Mouse (Mus musculus) retina, embryonic 14.5 days (tissue): ENCODE measurements at regions not wholly inside any gene's neighbourhood (a gene's known extent, or its start where the extent isn't known, plus 50 kb on each side); places are given as distances from the start of the nearest gene placed in this dataset.
"Not testable (repeated sequence)": the region's sequence is repeated elsewhere in the genome, so short reads cannot be mapped to it uniquely, and the experiment has no call there.

Experiments used
- DNase-seq: peaks from one replicate; pipeline ENCODE4 v3.0.0-alpha.2; 2015; ENCODE audit warnings: low spot score

GRCm38 (mm10) chr3:126011269-126011668 lies 72.8 kb upstream of the Ugt8a start:
- DNase-seq, result peak; percentile 53

GRCm38 (mm10) chr3:126016166-126016565 lies 77.7 kb upstream of the Ugt8a start:
- DNase-seq, result no peak

GRCm38 (mm10) chr3:126044327-126044726 lies 105.9 kb upstream of the Ugt8a start:
- peak; percentile 5 for DNase-seq

DNA sequence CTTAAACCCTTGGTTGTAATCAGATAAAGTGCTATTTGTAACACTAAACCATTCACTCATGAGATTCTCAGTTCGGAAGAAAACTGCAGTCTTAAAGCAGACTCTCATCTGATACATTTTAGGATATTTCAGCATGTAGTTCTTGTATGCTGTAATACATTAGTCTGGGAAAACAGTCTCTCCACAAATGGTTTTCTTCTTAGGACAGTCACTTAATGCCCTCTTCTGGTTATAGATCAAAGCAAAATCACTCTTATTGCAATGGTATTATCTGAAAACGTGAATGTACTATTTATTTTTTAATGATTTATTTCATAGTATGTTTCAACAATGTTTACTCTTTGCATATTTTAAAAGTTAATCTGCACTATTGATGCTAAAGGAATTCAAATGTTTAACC lies 106.4 kb upstream of the Ugt8a start:
- no peak for DNase-seq

DNA sequence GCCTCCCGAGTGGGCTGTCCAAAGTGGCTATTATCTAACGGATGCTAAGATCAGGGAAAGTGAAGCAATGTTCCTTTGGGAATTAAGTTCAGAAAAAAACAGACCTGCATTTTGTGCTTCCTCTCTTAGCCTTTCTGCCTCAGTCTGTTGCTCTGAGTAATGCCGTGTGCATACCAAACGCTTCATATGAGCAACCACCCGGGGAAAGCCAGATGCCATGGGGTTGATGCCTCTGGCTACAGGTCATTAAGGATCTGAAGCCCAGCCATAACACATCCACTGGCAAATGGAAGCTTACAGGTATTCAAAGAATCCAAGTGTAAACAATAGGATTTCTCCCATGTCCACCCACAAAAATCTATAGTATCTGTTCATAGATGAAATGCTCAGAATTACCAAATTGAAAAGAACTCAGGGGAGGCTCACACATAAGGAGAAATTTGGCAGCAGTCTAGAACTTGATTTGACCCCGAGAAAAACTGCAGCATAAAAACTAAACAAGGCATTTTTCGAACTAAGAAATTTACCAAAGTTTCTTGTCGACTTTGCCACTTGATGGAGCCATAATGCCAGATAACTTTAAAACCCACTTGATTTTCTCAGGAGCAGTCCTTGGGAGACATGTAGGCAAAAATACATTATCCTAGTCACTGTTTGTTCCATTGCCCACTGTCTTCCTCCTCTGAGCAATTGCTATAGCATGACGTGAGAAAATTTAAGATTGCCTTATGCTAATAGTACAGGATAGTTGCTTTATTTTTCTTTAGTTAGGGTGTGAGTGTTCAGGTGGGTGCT lies 107.8 kb upstream of the Ugt8a start:
- peak; percentile 10 for DNase-seq

GRCm38 (mm10) chr3:126058585-126058984 lies 120.2 kb upstream of the Ugt8a start:
- no peak for DNase-seq

DNA sequence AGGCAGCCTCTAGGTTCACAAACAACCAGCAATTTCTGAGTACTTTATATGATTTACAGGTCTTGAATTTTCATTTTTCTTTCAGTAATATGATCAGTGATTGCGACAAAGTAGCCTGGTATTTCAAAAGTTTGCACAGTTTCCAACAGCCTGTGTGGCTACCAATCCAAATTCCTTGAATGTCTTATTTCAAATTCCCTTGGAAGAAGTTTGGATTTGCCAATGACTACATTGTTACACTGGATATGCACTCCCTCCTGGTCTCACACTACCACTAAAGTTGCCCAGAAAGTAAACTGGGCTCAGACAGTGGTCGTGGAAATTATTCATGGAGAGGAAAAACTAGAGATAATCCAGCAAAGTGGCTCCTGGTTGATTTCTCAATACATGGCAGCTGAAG lies 166.7 kb upstream of the Ugt8a start:
- no peak for DNase-seq

DNA sequence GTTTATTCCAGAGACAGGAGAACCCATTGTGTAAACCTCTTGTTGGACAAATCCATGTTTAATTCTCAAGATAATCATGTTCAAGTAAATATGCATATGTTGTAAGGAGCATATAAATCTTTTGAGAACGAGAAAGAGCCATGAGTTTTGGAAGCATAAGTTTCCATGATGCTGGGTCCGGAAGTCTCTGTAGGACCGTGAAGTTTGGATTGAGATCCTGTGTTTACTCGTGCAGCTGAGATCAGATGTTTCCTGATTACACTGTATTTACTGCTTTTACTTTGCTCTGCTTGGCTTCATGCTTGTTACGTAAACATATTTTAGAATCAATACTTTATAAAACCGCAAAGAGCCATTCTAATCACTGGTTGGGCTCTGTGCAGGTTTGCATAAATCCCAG lies 171.0 kb upstream of the Ugt8a start:
- no peak for DNase-seq

- no peak for DNase-seq
Observed at GRCm38 (mm10) chr3:126117849-126118248, 179.4 kb upstream of the Ugt8a start.

DNA sequence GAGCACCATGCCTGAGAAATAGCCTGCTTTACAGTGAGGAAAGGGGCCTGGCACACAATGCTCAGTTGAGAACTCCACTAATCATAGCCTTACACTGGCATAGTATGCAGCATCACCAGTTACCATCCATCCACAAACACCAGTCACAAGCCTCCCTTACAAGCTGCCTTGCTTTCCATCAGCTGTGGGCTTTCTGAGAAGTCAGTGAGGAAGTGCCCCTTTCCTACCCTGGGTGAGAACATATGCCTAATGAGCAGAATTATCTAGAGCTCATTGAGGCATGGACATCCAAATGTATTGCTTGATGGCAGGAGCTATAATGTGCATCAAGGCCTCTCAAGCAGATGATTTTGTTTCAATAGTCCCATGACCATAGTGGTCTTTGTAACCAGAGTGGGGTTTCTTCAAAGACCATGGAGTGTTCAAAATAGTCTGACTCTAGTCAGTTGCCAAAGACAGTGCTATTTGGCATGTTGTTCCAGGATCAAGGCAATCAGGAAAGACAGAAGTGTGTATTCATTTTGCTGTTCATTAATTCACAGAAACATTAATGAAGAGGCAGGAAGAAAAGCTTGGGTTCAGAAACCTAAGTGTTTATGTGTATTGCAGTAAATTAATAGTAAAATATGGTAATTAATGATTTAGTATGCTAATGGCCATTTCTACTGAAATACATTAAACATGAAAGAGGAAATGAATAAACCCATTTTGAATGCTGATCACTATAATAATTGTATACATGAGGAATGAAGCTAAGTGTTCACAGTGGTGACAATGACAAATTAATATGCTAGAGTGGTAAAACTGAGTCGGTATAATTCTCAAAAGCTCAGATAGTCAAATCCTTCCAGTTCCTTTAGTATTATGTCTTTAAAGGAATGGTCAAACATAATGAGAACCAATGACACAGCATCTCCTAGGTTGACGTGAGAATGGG lies 184.2 kb upstream of the Ugt8a start:
- no peak for DNase-seq

DNA sequence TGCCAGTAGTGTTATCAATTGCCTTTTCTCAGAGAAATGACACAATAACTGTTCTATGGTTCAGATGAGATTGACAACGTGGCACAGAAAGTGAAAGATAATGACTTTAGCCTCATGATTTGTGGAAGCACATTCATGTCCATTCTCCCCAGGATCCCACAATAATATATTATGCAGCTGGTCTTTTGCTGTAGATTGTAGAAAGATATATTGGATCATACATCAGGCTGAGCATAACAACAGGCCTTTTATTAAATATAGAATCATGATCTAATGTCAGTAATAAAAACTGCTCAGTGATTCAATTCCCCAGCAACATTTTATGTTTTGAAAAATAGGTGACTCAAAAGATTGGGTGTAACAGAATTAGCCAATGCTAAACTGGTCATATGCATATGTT lies 196.9 kb upstream of the Arsj start:
- DNase-seq, result no peak

- DNase-seq, result no peak
Observed at GRCm38 (mm10) chr3:126209024-126209423, 154.5 kb upstream of the Arsj start.

DNA sequence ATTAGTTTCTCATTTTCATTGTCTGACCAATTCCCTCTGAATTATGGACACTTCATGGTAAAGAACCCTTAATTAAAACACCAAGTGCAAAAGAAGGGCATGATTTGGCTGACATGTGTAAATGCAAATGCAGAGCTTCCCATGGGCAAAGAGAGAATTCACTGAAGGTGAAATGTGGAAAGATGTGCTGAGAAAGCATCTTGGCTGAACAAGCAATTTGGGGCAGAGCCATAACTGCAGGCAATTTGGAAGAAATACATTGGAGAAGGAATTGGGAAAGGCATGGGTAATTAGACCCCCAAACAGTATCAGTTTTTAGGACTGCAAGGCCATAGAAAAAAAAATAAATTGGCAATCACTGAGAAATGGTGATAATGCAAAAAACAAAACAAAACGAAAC lies 153.3 kb upstream of the Arsj start:
- DNase-seq, result no peak

DNA sequence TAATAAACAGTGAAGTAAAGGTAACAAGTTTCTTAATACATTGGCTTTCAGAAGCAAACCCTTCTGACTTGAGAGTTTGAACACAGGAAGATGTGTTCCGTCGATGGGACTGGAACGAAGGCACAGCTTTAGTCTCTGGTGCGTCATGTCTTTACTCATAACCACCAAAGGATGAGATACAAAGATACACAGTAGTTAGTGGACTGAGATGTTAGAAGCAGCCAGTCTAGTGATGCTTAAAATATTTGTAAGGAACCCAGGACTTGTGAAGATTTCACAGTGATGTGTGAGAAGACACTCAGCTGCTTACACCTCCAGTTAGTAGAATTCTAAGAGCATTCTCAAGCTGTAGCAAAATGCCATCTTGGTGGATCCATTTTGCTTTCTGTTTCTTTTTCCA lies 135.9 kb upstream of the Arsj start:
- DNase-seq, result no peak

DNA sequence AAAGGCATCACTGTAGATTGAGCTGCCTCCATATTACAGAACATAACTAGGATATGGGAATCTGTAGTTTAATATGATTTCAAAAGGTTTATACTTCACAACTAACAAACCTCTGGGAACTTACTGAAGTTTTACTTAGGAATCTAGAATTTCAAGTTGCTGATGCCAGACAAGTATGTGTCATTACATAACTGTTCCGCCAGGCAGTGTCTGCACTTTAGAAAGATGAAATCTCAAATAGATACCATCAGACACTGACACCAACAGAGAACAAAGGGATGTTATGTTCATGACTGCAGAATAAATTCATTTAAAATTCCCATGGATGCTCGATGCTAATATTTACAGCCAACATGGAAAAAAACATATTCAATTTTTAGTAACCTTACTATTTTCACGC lies 117.7 kb upstream of the Arsj start:
- DNase-seq, result no peak

GRCm38 (mm10) chr3:126261270-126261669 lies 102.2 kb upstream of the Arsj start:
- DNase-seq, result peak; percentile 31

GRCm38 (mm10) chr3:126272027-126272426 lies 91.5 kb upstream of the Arsj start:
- not testable (repeated sequence) for DNase-seq

DNA sequence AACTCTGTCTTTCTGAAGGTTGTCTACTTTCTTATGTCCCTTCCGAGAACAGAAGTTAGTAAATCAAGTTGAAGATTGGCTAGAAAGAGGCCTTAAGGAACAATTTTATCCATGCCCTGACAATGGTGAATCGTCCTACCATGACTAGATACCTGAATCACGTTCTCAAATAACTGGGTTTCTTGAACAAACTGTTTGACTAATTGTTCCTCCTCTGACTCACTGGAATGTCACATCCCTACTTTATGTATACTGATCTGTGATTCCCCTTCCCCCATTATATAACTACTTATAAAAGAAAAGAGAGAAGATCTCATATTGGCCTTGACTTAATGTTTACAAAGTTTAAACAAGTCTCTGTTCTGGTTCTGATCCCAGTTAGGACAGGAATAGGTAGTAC lies 89.9 kb upstream of the Arsj start:
- DNase-seq, result no peak

GRCm38 (mm10) chr3:126276008-126276700 lies 87.3 kb upstream of the Arsj start:
- DNase-seq, result no peak

GRCm38 (mm10) chr3:126284294-126285090 lies 79.0 kb upstream of the Arsj start:
- DNase-seq, result no peak

DNA sequence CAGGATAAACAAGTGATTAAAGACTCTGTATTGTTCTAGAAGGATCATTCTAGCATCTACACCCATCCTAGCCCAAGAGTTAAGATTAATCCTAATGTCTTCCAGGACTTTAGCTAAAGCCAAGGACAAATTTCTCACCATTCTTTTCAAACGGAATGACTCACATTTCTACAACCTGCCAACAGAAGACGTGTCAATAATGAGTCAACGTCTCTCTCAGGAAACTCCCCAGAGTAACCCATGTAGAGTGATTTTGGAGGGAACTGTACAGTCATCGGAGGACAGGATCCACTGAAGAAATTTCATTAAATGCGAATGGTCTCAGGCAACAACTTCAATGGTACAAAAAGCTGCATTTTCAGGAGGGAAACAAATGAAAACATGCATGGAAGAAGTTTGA lies 71.2 kb upstream of the Arsj start:
- no peak for DNase-seq

GRCm38 (mm10) chr3:126292830-126293229 lies 70.7 kb upstream of the Arsj start:
- no peak for DNase-seq
